Mouse (Mus musculus): Measurements from ENCODE around the gene Iba57.
A peak's percentile ranks its signal among the peaks of the same experiment; 100 is the strongest.
"Not testable (repeated sequence)": the region's sequence is repeated elsewhere in the genome, so short reads cannot be mapped to it uniquely, and the experiment has no call there.

The Iba57 gene

DNA sequence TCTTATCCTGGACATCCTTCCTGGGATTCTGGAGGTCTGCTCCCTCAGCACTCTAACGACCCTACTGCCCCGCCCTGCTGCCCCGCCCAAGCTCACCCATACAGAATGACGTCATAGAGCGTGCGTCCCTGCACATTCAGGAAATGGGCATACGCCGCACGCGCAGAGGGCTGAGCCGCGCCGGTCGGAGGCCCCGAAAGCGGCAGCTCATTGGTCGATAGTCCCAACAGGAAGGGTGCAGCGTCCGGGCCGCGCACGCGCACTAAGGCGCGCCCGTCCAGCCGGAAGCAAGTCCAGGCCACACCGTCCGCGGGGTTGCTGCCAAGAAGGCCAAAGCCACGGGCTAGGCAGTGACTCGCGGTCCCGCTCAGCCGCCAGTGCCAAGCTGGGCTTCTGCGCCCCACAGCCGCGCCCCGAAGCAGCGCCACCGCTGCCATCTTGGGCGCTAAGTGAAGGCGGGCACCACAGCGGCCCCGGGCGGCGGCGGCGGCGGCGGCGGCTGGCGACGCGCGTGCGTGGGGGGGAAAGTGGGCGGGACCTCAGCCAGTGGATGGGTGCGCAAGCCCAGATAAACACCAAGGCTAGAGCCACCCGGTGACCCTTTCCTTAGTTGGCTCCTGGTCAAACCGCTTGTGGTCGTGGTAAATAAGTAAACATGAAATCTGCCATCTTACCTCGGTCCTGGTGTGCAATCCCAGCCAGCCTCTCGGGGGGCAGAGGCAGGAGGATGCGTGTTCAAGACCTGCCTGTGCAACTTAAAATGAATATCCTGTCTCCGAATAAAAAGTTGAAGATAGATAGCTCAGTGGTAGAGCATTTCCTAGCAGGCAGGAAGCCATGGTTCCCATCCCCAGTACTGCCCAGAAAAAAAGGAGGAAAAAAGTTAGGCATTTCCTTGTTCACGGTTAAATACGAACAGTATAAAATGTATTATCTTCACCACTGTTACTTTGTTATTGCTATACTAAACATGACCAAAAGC lies at the start of gene Iba57:
Iba57 (minus strand) TSS at position 485 of the 982 bp plus-strand sequence.
- peak; percentile 99 for DNase-seq (ENCODE audit: low spot score in 2 of 2)

DNA sequence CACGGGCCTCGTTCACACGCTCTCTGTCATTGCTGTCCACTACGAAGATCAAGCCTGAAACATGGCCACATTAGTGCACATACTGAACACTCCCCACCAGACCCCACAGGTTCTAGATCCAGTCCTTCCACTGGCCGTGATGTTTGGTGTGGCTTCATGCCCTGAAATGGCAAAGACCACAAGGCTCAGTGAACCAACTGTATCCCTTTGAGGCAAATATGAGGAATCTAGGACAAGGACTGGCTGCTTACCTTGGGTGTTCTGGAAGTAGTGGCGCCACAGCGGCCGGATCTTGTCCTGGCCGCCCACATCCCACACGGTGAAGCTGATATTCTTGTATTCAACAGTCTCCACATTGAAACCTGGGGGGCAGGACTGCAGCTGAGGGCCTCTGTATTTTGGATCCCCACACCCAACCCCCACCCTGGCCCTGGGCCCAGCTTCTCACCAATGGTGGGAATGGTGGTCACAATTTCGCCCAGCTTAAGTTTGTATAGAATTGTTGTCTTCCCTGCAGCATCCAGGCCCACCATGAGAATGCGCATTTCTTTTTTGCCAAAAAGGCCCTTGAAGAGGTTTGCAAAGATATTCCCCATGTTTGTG lies 49.5 kb upstream of the Iba57 start:
- no peak for DNase-seq (ENCODE audit: low spot score in 2 of 2)

DNA sequence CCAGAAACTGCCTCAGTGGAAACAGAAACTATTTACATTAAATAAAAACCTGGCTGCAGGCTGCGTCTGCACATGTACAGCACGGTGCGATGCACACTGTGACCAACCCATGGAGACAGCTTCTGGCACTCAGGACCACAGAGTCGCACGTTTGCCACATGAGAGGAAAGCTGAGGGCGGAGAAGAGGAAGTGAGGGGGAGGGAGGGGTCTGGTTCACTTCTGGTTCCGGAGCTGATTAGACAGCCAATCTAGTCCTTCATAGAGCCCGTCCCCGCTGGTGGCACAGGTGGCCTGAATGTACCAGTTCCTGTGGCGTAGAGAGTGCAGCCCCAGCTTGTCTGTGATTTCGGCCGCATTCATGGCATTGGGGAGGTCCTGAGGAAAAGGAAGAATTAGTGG lies 48.8 kb upstream of the Iba57 start:
- DNase-seq (ENCODE audit: low spot score in 2 of 2): peak; percentile 71 to 74

DNA sequence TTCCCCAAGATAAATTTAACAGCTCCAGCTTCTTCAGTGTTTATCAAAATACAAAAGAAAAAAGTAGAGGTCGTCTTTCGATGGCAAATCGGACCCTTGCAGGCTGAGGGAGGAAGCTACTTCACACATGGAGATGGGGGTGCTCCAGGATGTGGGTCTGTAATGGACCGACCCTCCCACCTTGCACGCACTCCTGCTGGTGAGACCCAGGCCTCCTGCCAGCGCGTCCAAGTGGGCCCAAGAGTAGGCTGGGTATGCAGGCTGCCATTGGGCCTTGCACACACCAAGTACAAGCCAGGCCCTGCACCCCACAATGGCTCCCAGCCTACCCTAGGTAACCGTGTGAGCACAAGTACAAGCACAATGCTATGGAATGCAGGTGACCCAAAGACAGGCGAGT lies 48.0 kb upstream of the Iba57 start:
- not testable (repeated sequence) for DNase-seq (ENCODE audit: low spot score in 2 of 2)

DNA sequence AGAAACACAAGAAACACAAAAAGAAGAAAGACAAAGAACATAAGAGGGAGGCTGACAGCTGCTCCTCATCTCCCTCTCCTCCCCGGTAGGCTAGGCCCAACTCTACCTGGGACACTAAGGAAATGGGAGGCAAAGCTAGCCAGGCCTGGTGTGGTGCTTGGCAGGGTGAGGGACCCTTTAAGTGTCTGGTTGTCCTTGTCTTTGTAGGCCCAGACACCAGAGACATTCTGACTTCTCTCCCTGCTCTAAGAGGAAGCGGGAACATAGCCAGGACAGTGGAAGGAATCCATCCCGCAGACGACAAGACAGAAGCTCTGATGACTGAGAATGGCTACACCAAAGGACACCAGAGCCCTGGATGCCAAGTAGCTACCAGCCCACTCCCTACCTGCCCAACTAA lies 46.5 kb upstream of the Iba57 start:
- no peak for DNase-seq (ENCODE audit: low spot score in 2 of 2)

DNA sequence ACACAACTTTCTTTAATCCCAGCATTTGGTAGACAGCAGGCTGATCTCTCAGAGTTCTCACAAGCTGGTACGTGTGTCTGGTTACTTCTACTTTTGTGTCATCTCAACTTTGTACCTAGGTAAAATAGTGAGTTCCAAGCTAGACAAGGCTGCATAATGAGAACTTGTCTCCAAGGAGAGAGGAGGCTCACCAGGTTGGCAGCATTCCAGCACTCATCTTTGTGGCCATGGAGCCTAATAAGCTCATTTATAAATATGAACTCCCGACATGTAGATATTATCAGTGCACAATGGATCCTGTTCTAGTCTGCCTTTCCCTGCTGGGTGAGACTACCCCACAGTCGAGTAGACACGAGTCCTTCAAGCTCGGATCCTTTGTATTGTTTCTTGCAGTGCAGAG lies 46.0 kb upstream of the Iba57 start:
- DNase-seq (ENCODE audit: low spot score in 2 of 2): no peak

DNA sequence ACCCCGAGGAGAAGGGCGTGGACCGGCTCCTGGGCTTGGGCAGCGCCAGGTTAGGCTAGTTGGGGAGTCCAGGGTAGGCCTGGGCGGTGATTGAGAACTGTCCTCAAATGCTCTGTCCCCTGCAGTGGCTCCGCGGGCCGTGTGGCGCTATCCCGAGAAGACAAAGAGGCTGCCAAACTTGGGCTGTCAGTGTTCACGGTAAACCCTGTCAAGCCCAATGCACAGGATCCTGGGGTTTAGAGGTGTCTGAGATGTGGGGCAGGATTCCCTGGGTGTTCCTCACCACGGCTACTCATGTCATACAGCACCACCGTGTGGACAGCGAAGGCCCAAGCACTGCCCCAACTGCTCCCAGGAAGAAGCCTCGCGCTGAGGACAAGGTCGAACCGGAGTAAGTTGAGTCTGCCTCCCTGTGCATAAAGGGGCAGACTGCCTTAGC lies 45.5 kb upstream of the Iba57 start:
- DNase-seq (ENCODE audit: low spot score in 2 of 2): peak; percentile 54 to 71

DNA sequence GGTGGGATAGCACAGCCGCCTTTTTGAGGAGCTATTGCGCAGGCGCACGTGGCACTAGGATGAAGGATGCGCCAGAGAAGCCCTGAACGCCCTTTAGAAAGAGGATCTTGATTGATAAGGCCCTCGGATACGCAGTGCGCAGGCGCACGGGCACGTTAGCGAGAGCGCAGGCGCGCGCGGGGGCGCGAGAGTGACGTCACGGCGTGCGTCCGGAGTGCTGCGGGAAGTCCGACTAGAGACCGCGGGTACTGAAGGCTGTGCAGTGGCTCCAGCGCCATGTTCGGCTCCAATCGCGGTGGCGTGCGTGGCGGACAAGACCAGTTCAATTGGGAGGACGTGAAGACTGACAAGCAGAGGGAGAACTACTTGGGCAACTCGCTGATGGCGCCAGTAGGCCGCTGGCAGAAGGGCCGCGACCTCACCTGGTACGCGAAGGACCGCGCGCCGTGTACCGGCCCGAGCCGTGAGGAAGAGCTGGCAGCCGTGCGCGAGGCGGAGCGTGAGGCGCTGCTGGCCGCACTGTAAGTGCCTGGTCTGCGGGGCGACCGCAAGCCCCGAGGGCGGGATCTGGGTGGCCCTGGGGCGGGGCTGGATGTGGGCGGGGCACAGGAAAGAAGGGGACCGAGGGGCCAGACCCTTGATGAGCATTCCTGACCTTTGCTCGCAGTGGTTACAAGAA lies 44.8 kb upstream of the Iba57 start, which contains the start of gene 2310033P09Rik:
2310033P09Rik (plus strand) TSS at position 169 of the 679 bp plus-strand sequence.
- peak; percentile 93 to 96 for DNase-seq (ENCODE audit: low spot score in 2 of 2)

DNA sequence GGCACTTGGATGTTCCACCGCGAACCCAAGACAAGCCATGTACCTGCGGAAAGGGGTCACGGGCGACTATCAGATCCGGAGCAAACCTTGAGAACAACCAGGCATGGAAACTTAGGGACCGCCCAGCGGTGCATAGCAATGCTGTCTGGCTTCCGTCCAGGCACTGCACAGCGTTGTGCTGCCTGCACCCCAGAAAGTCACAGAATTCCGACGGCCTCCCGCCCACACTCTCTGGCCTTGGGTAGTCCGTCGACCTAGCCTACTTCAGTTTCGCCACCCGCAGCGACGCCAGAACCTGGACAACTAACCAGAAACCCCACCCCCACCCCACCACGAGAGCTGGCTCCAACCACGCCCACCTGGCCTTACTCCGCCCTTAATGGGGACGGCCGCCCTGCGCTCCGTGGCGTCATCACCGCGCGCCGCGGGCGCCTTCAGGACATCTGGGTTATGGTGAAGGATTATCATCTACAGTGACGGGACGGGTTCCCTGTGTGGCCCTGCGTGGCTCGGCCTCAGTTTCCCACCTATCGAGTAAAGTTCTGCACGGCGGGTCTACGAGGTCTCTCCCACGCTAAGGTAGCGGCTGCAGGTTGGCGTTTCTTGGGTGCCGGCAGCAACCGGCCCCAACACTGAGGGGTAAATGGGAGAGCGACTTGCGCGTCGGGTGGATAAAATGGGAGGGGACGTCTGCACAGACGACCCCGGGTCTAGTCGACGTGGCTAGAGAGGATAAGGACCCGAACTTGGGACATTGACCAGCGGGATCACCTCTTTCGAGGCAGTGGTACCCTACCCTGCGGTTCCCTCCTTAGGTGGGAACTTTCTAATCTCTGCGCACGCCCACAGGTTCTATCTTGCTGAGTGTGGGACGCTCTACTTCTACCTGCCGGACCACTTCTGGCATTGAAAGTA lies 38.8 kb upstream of the Iba57 start, which contains the start of gene Mrpl55:
Mrpl55 (plus strand) TSS at position 406 of the 915 bp plus-strand sequence.
- peak; percentile 90 to 94 for DNase-seq (ENCODE audit: low spot score in 2 of 2)

DNA sequence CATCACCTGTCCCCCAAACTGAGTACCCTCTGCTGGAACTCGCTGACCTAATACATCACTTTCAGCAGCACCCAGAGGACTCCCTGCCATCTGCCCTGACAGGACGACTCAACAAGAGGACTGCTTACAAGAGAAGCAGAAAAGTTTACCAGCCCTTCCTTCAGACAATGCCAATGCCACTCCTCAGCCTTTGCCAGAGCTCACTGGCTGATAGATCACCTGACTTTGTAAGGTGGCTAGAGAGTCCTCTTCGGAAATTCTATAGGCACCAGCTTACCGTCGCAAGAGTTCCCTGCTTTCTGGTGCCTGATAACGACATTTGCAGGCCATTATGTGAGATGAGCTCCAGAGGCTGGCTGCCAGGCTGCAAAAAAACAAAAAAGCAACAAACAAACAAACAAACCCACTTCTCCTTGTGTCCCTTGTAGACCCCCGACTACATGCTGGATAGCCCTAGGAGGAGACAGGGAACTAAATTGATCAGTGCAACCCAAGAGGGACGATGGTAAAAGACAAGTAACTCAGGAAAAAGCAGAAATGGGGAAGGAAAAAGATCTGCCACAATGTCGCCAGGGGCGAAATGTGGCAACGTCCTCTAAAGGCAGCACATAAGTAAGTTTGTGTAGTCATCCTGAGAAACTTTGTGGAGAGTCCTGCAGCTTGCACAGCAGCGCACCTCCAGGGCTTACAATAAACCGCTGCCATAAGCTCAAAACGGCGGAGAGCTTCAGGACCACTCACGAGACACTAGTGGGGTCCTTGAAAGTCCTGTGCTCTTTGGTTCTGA lies 37.9 kb upstream of the Iba57 start:
- DNase-seq (ENCODE audit: low spot score in 2 of 2): no peak

DNA sequence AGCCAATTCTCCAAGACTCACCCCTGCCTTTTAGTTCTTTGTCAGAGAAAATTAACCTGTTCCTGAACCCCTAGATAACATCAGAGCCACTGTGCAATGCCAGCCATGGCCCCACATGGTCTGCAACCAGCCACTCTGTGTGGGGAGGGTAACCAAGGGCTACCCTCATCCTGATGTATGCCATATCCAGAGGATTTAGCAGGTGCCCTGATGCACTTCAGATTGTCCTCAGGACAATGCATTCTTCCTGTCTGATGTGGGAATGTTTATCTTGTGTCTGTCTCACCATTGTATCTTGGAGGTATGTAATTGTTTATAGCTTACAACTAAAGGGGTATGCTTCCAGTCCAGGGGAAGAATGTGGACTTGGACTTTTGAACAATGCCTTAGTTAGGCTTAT lies 32.7 kb upstream of the Iba57 start:
- no peak for DNase-seq (ENCODE audit: low spot score in 2 of 2)

DNA sequence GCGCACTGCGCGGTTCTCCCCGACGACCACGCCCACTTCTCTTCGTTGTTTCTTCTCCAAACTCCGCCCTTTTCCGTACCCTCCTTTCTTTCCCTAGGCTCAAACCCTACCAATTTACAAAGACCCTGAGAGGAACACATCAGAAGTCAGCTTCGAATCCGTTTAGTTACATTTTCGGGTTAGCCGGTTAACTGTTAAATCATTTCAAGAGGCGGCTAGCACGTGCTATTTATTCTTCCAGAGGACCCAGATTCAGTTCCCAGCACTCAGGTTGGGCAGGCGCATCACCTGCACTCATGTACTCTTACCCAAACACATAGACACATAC lies 28.5 kb upstream of the Iba57 start, which contains the start of gene Guk1:
Guk1 (minus strand) TSS at position 154 of the 328 bp plus-strand sequence.
- no peak for DNase-seq (ENCODE audit: low spot score in 2 of 2)

DNA sequence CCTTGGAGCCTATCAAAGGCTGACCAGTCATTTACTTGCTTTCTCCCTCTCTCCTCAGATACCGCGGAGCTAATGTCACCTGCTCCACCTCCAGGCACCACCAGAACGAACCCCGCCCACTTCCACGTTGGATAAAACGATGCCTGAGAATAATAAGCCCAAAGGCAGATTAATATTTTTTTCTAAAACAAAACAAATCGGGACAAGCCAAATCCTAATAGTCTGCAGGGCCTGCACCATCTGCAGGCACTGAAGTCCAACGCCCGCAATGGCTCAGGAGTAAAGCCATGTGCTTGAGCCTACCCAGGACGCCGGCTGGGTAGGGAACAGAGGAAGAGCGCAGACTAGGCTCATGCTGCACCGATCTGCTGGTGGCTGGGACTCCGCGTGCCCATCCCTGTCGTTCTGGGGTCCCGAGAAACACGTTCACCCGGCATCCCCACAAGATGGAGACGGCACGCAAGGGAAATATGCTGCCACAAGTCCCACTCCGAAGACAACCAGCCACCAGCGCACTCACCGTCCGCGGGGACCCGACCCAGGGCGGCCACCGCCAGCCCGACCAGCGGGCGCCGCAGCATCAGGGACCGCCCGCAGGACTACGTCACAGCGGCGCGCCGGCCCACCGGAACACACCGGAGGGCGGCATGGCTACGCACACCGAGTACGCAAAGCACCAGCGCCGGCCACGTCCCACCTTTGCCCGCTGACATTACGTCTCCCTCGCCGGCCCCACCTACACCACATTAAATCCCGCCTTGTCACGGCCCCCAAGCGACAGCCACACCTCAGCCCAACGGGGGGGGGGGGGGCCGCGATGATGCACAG lies 27.9 kb upstream of the Iba57 start:
- peak; percentile 93 for DNase-seq (ENCODE audit: low spot score in 2 of 2)

DNA sequence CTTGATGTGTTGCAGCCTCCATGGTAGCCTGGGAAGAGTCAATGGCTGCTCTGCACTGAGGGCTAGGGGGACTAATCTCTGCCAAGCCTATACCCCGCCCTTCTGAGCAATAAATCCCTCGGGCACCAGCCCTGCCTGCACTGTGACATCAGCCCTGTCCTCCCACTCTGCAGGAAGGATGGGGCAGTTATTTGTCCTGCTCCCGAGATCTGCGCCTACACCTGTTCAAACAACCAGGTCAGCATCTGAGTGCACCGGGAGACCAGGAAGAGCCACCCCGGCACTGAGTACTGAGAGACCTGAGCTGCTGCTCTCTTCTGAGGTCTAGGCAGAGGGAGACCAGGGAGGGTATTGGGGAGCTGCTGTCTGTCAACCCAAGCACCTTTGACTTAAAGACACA lies 24.2 kb upstream of the Iba57 start:
- DNase-seq (ENCODE audit: low spot score in 2 of 2): no peak

DNA sequence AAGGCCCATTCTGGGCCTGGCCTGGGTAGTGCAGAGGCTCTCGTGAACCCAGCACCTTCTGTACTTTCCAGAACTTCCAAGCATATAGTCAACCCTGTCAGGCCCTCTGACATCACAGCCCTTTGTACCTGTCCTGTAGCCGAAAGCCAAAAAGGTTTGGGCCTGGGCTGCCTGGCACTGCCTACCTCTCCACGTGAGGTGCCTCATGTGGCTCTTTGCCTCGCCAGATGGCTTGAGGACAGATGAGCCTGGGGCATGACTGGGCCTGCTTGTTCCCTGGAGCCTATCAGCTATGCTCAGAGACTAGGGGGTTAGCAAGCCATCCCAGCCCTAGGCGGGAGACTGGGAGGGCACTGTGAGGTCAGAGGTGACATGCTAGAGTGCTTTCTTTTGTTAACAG lies 22.0 kb upstream of the Iba57 start:
- no peak for DNase-seq (ENCODE audit: low spot score in 2 of 2)

DNA sequence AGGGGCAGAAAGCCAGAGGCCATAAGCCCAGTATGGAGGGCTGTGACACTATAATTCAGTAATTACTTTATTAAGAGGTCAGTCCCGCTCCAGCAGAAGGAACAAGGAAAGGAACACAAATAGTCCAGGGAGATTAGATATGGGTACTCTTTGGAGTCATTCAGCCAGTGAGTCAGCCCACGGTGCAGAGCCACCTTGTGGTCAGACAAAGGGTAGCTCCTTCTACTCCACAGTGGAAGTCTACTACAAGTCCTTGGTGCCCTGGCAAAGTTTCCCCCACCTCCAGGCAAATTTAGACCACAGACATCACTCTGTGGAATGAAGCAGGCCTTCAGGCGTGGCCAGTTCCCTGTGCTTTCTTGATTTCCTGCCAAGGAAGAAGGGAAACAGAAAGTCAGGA lies 20.3 kb upstream of the Iba57 start:
- DNase-seq (ENCODE audit: low spot score in 2 of 2): peak; percentile 38 to 56

DNA sequence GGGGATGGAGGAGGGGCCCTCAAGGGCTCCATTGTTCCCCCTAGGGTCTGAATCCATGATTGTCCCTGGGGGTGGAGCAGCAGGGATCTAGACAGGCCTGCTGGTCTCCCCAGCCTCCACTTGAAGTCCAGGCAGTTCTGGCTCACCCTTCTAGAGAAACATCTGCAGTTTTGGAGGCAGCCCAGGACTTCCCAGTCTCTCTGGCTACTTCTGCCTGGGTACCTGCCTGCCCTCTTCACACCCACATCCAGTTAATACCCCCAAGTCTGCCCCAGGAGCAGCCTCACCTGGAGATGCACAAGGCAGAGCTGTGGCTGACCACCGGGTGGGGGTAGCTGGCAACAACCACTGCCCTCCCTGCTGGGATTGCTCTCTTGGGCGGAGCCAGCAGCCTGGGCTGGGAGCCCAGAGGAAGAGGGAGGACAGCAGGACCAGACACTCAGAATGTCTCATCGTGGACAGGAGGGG lies 19.4 kb upstream of the Iba57 start, which contains the start of gene Gjc2:
Gjc2 (minus strand) TSS at position 350 of the 468 bp plus-strand sequence.
- no peak for DNase-seq (ENCODE audit: low spot score in 2 of 2)

DNA sequence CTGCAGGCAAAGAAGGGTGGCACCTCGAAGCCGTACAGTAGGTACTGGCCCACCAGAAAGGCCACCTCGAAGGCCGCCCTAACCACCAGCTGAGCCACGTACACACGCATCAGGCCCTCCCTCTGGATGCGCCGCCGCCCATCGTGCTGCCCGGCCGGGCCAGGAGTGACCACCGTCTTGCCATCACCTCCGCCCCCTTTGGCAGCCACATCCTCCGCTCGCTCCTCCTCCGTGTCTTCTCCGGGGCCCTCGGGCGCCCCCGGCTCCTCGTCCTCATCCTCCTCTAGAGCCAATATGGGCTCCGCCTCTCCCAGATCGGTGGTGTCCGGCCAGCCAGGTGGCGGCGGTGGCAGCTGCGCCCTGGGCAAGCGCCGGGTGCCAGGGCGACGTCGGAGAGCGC lies 13.4 kb upstream of the Iba57 start:
- no peak for DNase-seq (ENCODE audit: low spot score in 2 of 2)

DNA sequence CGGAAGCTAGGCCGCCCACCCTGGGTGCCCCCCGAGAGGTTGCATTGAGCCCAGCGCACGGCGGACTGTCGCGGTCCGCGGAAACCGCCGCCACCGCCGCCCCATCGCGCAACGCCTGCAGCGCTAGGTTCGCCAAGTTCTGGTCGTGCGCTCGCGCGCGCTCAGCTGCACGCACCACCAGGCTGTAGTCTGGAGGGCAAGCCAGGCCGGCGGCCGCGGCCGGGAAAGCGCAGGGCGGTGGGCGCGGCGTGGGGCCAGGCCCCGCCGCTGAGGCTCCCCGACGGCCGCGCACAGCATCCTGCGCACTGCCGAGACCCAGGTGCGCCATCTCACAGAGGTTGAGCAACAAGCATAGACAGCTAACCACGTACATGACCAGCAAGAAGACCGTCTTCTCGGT lies 12.9 kb upstream of the Iba57 start:
- DNase-seq (ENCODE audit: low spot score in 2 of 2): no peak
